Mouse (Mus musculus) mature B cell (primary cell): ENCODE measurements around the gene Tmcc3.

Experiments
- in situ Hi-C: fragments of 300-500 bp; cut with MboI; formaldehyde crosslinking; loops from 2 replicates; pipeline ENCODE4 v1.14.3; 2019

The Tmcc3 gene

GRCm38 (mm10) chr10:94311511-94312006 lies at the start of gene Tmcc3:
TSS of gene Tmcc3 (plus strand) at chr10:94311949.
- in situ Hi-C loops = no loop called here

- in situ Hi-C loops = no loop called here
Measured at GRCm38 (mm10) chr10:94262646-94263045, 49.1 kb upstream of the Tmcc3 start.

DNA sequence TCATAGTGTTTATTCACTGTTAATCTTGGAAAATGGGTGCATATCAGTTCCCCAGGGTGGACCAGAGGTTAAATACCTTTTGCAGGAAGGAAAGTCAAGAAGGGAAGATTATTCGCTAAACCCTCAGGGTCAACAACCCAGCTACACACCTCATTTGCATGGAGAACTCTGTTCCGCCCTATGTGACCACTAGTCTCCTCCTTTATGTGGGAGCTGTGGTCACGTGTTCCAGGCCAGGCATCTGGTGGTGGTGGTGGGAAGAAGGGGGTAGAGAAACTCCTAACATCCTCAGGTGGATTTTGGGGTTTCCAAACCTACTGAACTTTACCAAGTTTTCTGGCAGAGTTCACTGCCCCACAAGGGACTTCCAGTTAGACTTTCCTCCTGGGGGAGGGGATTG lies 48.5 kb upstream of the Tmcc3 start:
- in situ Hi-C loops = no loop called here

DNA sequence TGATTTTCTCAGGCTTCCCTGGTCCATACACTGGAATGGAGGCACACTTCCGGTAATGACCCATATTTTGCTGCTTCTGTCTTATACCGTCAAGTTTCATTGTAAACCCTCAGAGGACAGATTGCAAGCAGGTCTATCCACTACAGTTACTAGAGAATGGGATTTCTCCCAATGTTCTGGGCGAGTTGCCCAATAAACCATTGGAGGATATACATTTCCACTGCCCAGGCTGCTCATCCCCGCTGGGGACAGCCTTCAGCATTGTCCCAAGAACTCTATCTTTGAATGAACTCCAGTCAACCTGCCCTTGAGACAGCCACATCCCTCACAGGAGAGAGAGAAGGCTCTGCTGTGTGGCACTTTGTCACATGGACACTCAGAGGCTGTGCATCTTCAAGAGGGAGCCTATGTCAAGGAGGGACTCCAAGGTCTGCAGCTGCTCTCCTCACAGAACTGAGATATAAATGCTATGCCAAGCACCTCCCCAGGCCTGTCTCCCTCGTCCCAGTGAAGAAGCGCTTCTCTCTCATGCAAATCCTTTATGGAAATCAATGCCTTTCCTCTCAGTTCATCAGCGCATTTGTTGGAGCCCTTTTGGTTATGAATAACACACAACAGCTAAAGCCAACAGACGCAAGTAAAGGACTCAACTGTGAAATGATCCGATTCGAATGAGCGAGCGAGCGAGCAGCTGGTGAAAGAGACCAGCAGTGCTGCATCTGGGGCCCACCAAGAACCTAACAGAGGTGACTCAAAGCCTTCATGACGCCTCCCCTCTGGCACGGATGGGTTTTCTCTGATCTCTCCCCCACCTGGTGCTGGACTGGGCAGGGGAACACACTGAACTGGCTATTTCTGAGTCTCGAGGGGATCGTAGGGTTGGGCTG lies 45.9 kb upstream of the Tmcc3 start:
- in situ Hi-C loops = no loop called here

DNA sequence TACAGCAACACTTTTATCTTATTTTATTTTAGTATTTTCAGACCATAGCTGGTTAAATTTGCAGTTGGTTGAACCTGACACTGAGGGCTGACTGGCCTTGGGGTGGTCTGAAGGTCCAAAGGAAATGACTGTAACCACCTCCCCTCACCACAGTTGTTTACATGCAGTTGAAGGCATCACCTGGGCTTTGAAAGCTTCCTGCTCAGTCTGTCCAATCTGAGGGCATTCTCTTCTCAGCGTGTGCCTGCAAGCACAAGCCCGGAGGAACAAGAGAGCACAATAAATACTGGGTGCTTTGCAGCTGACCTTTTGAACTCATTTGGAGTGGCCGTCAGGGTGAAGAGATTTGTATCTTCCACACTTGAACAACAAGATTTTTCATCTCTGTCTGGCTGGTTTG lies 36.4 kb upstream of the Tmcc3 start:
- in situ Hi-C loops = no loop called here

DNA sequence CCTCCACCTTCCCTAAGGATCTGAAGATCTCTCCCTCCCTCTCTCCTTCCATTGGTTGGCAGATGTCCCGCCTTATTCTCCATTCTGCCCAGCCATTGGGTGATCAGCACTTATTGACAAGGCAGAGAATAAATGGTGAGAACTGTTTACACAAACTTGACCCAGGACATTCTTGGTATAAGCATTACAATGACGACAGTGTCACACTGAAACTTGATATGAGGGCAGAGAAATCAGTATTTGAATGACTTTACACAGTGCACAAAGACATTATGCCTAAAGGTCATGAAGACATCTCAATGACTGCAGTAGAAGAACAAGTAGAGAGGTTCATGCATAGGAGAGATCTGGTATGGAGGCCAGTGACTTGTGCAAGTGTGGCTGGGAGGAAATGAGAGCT lies 35.2 kb upstream of the Tmcc3 start:
- in situ Hi-C loops = no loop called here

DNA sequence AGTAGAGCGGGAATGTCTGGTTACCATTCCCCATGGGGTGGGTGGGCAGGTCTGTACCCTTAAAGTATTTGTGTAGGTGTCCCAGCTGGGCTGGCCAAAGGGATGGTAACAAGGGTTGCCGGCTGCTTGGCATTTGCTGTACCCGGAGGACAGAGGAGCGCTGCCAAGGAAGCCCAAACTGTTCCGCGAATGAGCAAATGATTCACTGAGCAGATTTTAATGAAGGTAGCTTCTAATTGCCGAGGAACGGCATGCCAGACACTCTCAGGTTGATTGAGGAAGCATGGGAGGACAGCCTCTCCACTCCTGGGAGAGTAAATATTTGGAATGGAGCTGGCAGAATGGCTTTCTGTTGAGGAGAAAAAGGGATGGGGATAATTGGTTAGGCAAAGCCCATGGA lies 29.6 kb upstream of the Tmcc3 start:
- in situ Hi-C loops = no loop called here

- in situ Hi-C loops = no loop called here
Measured at GRCm38 (mm10) chr10:94282797-94283196, 29.0 kb upstream of the Tmcc3 start.

GRCm38 (mm10) chr10:94294437-94294836 lies 17.3 kb upstream of the Tmcc3 start:
- in situ Hi-C loops = no loop called here

GRCm38 (mm10) chr10:94294933-94295750 lies 16.6 kb upstream of the Tmcc3 start:
- in situ Hi-C loops = no loop called here

DNA sequence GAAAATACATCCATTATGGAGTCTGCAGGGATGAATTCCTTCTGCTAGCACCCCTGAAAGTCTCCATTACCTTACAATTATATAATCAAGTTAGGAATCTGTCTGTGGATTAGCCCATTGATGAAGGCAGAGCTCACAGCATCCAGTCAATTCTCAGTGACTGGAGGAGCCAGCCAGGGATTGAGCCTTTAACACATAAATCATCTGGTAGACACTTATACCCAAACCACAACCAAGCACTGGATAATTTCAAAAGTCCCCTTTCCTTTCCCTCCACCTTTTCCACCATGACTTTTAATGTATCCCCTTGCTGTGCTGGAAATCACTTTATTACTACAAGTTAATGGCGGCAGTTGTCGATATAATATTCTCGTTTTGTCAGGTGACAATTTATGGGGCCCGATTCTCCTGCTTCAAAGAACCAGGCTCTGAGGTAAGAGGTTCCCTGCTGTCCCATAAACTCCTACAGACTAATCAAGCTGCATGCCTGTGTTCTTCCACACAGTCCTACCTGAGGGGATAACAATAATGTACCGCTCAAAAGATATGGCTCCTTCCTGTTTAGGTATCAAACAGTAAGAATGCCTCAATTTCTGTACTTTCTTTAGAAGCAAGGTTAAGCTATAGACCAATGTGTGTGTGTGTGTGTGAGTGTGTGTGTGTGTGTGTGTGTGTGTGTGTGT lies 15.7 kb upstream of the Tmcc3 start:
- in situ Hi-C loops = no loop called here

GRCm38 (mm10) chr10:94298471-94298870 lies 13.3 kb upstream of the Tmcc3 start, which contains the start of gene Gm4792:
TSS of gene Gm4792 (minus strand) at chr10:94298703.
- in situ Hi-C loops = no loop called here

- in situ Hi-C loops = no loop called here
Measured at GRCm38 (mm10) chr10:94299301-94299700, 12.4 kb upstream of the Tmcc3 start.

DNA sequence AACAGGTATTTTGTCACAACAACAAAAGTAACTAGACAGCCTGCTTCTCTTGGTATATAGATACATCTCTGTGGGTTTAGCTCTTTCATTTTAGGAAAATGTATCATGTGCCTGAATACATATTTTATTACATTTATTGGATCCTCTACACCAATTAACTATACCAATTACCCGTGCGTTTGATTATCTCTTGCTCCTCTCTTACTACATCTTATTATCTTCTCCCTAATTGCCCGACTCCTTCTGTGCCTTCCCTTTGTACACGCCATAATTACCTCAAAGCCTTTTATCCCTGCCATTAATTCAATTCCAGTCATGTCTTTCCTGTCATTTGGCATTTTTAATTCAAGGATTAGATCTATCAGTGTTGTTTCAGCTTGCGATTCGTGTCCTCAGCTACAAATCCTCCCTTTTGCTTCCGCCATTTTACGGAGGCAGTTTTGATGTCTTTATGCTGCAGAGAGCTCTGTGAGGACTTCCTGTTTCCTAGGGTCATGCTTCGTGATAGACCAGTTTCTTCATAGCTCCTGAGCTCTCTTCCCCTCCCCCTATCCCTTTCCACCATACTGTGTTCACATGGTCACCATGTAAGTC lies 7.6 kb upstream of the Tmcc3 start:
- in situ Hi-C loops = no loop called here

- in situ Hi-C loops = no loop called here
Measured at GRCm38 (mm10) chr10:94305526-94305925, 6.2 kb upstream of the Tmcc3 start.

DNA sequence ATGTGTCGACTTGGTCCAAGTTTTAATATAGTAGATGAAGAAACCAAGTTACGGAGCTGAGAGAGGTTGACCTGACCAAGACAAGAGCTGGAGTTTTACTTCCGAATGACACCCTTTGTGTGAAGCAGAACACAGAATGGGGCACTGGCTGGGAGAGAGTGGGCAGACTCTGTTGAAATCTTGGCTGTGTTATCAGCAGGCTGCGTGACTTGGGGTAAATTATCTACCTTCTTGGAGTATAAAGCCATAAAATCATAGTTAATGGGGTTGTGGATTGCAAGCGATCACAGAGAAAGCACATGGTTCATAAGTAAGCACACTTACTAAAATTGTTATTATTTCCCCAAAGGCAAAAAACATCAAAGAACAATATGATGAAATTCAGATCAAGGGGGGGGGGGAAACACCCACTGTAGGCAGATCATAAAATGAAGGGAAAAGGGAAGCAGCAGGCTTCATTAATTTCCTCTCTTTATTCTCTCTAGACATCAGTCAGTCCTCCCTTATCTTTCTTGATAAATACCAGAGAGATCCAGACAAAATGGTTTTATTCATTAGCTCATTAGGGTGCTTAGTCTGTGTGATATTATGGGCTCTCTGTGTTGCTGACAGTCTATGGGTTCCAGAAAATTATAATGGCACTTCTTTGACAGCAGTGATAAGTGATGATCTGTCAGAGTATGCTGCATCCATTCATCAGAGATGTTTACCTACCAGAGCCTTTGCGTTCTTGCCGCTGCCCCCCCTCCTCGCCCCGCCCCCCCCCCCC lies 1.1 kb upstream of the Tmcc3 start:
- in situ Hi-C loops = no loop called here

GRCm38 (mm10) chr10:94312007-94312715 lies 412 bp downstream of the Tmcc3 start:
- in situ Hi-C loops = no loop called here

DNA sequence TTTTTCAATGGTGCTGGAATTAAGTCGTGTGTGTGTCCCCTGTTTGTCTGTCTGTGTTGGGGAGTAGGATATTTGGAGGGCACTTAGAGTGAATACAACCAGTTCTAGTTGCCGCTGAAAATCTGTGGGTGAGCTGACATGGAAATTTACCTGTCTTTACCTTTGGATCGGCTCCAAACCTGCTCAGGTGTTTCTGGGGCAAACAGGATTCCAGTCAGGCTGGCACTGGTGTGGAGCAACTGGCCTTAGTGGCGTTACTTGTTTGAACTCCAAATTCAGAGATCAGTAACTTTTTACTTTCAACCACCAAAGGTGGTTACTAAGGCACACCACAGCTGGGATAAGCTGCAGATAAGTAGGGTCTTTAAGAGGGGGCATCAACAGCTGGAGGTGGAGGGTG lies 1.4 kb downstream of the Tmcc3 start:
- in situ Hi-C loops = no loop called here

GRCm38 (mm10) chr10:94318574-94318973 lies 6.8 kb downstream of the Tmcc3 start:
- in situ Hi-C loops = no loop called here

DNA sequence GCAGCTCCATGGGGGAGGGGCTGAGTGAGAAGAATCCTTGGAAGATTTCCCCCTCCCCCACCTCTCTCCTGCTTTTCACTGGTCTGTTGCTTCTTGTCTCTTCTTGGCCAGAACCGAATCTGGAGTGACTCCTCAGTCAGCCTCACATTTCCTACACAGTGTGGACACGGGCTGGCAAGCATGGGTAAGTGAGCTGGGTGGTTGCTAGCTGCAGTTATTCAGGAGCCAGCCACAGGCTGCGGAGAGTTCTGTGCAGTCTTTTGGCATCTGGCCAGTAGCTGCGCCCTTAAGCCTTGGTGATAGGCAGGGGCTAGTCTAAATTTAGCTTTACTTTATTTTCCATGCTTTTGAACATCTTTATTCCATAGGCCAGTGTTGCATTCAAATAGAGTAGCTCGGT lies 18.2 kb downstream of the Tmcc3 start:
- in situ Hi-C loops = no loop called here
